Mouse (Mus musculus) activated CD4-positive, CD25-positive, alpha-beta regulatory T cell, adult 4 months (primary cell): ENCODE data around the gene Hist2h2ab. TPM values are rescaled to one million over a fixed set of nuclear protein-coding genes. Genes with fewer than 3 reads are reported as not detected.

Source experiments
- ATAC-seq: one replicate; pipeline ENCODE4 v1.8.0; 2017
- polyA plus RNA-seq, 2 experiments: library from polyadenylated mRNA; unstranded; fragments of 100-300 nt; shearing (Covaris generic); gene quantifications; one replicate each; pipeline ENCODE4 v1.2.1; 2017

The Hist2h2ab gene
- polyA plus RNA-seq, 2 experiments from 2014 or later, result 1.3 TPM; not detected in 1

GRCm38 (mm10) chr3:96237904-96238511 lies 18.3 kb downstream of the Hist2h2ab start:
- no peak for ATAC-seq

GRCm38 (mm10) chr3:96238954-96239793 lies 19.5 kb downstream of the Hist2h2ab start, which contains the start of gene Hist2h3c2:
Hist2h3c2 (minus strand) TSS chr3:96239127.
- ATAC-seq, result peak; percentile 67

GRCm38 (mm10) chr3:96239949-96240798 lies 20.5 kb downstream of the Hist2h2ab start, which contains the start of gene Hist2h2aa2:
Hist2h2aa2 (minus strand) TSS chr3:96240276.
- ATAC-seq, result peak; percentile 75

DNA sequence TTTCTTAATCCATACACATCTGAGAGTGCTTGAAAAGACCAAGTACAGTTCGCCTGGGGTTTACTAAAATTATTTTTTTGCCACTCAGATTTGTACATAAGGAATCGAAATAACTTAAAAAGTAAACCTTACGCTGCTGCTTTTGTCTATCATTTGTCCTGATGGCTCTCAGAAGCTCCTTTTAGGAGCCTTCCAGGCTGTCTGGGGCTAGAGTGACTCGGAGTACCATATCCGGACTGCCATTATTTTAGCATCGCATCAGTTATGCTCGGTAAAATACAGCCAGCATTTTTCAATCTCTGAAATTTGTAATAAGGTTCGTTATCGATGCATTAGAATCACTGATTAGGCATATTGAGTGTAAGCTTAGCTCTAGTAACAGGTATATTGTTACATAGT lies 21.1 kb downstream of the Hist2h2ab start:
- no peak for ATAC-seq

GRCm38 (mm10) chr3:96243921-96244572 lies 24.4 kb downstream of the Hist2h2ab start:
- ATAC-seq, result no peak

GRCm38 (mm10) chr3:96245003-96245886 lies 25.6 kb downstream of the Hist2h2ab start, which contains the start of gene Hist2h2aa1:
Hist2h2aa1 (plus strand) TSS chr3:96245497.
- peak; percentile 74 for ATAC-seq

GRCm38 (mm10) chr3:96246018-96246417 lies 26.4 kb downstream of the Hist2h2ab start:
- ATAC-seq, result peak; percentile 33

- peak; percentile 56 for ATAC-seq
Observed at GRCm38 (mm10) chr3:96246427-96246856, 26.8 kb downstream of the Hist2h2ab start, which contains the start of gene Hist2h3c1. Hist2h3c1 (plus strand) TSS chr3:96246685.

DNA sequence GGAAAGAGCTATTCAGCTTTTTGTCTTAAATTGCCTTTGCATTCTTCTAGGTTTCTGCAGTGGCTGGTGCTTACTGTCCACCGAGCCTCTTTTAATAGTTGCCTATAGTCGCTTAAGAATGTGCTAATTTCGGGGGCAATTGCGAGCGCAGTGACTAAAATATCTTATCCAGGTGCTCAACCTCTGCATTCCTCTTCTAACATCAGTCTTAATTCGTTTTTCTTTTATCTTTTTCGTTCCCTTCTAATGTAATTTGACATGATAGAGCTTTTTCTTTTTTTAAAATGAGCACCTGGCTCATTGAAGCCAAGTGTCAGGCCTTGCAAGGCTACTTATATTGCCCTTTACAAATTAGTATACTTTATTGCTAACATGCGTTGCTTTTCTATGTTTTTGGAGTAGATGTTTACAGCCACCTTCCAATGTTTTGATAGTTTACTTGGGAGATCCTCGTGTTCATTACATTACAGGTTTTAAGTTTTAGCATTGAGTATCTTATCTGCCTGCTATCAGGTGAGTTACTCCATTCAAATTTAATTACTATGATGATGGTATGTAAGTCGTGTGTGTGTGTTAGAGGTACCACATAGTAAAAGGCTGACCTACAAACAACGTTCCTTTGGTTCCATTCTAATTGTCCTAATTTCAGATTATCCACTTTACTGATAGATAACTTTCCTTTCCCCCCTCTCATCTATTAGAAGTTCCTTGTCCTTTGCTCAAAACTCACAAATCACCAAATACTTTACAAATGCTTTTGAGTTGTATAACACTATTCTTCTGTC lies 27.9 kb downstream of the Hist2h2ab start:
- no peak for ATAC-seq

DNA sequence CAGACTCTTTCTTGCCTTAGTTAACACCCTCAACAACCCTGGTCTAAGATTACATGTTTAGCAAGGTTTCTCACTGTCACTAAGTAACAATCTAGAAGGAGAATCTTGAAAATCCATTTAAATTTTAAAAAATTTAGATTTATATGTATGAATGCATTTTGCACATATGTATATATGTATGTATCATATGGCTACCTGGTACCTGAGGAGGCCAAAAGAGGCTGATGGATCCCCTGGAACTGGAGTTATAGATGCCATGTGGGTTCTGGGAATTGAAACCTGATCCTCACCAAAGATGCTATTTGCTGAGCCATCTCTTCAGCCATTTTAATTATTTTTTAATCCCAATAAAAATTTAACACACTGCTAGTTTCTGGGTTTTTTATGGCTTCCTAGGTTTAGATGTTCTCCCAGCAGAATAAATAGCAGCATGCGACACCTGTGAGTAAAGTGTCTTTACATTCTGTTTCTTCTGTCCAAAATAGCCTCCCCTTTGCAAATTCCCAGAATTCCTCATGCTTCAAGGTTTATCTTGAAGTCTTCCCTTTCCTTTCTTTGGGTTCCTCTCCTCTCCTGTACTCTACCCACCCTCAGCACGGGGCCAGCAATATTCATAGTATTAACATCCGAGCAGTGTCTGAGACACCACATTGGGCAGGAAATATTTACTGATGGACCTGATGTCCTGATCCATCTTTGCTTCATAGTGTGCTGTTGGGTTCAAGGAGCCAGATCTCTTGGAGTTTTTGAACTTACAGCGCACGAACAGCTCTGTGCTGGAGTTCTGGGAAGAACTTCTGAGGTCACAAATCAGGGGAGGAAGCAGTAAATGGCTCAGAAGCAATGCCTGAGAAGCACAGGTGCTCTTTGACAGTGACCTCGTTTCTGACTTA lies 28.7 kb downstream of the Hist2h2ab start:
- ATAC-seq, result no peak

DNA sequence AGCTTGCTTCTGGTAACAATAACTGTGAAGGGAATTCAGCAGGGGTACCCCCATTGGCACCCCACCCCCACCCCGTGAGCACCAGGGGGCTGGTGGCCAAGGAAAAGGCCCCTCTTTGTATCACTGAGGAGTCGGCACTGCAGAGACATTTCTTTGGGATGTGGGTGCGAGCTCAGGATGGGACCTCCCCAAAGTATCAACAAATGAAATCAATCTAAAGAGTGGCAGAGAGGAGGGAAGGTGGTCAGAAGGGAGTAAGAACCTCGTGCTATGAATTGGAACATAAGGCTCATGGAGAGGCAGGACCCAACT lies 29.3 kb downstream of the Hist2h2ab start:
- ATAC-seq, result no peak

GRCm38 (mm10) chr3:96250890-96251289 lies 31.2 kb downstream of the Hist2h2ab start:
- ATAC-seq, result no peak

DNA sequence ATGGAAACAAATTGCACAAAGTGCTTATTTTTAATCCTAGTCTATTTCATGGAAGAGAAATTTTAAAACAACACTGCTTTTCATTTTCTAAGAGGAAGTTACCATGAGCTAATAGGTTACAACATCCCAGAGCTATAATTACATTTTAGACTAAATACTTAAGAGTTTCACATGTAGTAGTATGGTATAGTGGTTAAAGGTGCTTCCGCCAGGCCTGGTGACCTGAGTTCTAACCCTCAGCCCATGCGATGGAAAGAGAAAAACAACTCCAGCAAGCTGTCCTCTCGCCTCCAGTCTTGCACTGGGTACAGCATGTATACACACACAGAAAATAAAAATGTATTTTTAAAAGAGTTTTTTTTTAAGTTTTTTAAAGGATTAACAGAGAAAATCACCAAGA lies 32.1 kb downstream of the Hist2h2ab start:
- no peak for ATAC-seq

GRCm38 (mm10) chr3:96254683-96255355 lies 35.2 kb downstream of the Hist2h2ab start:
- ATAC-seq, result no peak

GRCm38 (mm10) chr3:96255926-96256593 lies 36.4 kb downstream of the Hist2h2ab start:
- no peak for ATAC-seq

- ATAC-seq, result no peak
Observed at GRCm38 (mm10) chr3:96257190-96257589, 37.5 kb downstream of the Hist2h2ab start.

DNA sequence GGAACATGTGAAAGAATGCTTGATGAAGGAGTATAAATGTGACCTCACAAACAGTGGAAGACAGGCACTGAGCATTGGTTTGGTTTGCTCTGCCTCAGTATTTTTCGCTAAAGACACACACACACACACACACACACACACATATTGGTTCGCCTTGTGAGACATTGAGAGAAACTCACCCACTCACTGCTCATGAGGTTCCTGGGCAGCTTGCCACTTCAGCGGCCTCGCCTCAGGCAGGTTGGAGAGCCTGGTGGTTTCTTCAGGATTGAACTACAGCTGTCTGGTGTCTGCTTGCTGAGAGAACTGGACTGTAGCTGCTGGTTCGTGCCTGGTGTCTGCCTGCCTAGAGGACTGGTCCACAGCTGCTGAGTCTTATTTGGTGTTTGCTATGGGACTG lies 40.6 kb downstream of the Hist2h2ab start:
- no peak for ATAC-seq

- ATAC-seq, result no peak
Observed at GRCm38 (mm10) chr3:96261623-96262022, 42.0 kb downstream of the Hist2h2ab start.
